Mouse (Mus musculus): ENCODE results near the gene Zdhhc24. TPM values are rescaled to one million over a fixed set of nuclear protein-coding genes. Genes with fewer than 3 reads are reported as not detected.

Gene Zdhhc24
- polyA plus RNA-seq (2012; rRNA removed): 22.3 and 23.6 TPM in 2 replicates

DNA sequence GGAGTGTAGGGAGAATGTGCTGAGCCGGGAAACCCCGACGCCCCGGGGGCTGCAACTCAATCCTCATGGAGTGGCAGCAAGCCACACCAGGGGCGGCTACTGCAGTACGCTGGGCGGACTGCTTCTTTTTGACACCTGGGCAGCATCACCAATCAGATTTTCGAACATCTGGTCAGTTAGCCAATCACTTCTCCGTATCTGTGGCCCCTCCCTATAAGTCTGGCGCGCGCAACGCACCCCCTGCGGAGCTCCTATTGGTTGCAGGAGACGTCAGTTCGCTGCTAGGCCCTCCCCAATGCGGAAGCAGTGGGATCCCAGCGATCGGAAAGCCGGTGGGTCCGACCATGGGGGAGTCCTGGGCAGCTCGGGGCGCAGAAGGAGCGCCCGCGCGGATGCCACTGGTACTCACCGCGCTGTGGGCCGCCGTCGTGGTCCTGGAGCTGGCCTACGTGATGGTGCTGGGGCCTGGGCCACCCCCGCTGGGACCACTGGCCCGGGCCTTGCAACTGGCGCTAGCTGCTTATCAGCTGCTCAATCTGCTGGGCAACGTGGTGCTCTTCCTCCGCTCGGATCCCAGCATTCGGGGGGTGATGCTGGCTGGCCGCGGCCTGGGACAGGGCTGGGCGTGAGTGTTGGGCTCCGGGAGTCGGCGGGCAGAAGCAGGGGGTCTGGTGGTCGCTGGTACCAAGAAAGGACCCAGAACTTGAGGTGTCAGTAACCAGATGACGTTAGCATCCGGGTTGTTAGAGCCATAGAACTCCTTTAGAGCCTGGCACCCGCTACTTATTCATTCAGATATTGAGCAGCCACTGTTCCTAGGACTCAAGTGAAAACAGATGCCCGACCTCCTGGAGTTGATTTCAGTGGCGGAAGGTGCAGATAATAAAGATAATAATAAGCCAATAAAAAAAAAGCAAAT lies at the start of gene Zdhhc24:
Gene Zdhhc24 (plus strand): TSS at position 264 of the 919 bp plus-strand sequence.
- H3K4me3 ChIP-seq (replicated peaks; ENCODE audit: extremely low read depth, low read depth, low read length): peak within 1 kb of the TSS; percentile 81
- under 1% methylated on average over 52 of the region's 52 CpGs for WGBS
- H3K4me1 ChIP-seq (ENCODE audit: control insufficient read depth, insufficient read depth, low read length): peaks cover 5% of the 10 kb centered on the region; the same call in 1 of the 2 replicates
- DNase-seq: peak; percentile 98
- TF ChIP-seq CTCF (IDR thresholded peaks at IDR 0.05; ENCODE audit: insufficient read depth, low read length): no peak
- peak; percentile 52; the same call in 1 of the 2 replicates for TF ChIP-seq POLR2A (IDR thresholded peaks at IDR 0.05; ENCODE audit: borderline replicate concordance, extremely low read depth, low read depth, low read length)

DNA sequence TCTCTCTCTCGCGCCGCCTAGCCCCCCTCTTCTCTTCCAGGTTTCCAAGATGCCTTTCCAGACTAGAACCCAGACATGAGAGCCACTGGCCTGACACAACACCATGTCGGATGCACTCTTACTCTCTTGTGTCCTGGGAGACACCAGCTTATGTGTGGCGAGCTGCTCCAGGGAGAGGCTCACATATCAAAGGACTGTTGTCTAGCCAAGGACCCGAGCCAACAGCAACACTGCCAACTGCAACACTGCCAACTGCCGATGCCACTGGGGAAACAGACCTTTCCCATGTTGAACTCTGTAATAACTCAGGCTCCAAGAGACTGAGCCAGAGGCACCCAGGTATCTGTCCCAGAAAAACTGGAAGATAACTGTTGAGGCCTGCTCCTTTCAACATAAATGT lies 49.3 kb upstream of the Zdhhc24 start:
- Histone ChIP-seq H3K4me1 (ENCODE audit: control insufficient read depth, insufficient read depth, low read length) (no peaks in the 10 kb centered on the region), H3K4me3 (replicated peaks; ENCODE audit: extremely low read depth, low read depth, low read length) (no peak overlapping the region)
- no peak for DNase-seq
- 58% methylated on average over 7 of the region's 7 CpGs for WGBS
- no peak for TF ChIP-seq CTCF (IDR thresholded peaks at IDR 0.05; ENCODE audit: insufficient read depth, low read length)

DNA sequence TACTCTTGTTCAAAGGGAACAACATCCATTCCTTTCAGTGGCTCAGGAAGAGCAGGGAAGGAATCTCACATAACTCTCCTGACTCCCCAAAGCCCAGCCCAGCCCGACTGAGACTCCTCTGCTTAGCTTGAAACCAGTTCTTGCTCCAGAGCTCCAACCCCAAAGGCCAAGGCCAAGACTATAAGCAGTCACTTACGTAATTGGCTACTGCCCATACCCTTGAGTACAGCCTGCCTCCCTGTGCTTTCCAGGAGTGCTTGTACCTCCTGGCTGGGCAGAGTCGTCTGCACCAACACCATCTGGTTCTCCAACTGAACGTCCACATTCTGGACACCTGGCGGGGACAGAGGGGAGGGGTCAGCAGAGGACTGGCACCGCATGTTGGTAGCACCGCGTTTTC lies 44.5 kb upstream of the Zdhhc24 start:
- H3K4me3 ChIP-seq (replicated peaks; ENCODE audit: extremely low read depth, low read depth, low read length): no peak overlapping the region
- 84% methylated on average over 8 of the region's 8 CpGs for WGBS
- H3K4me1 ChIP-seq (ENCODE audit: control insufficient read depth, insufficient read depth, low read length): no peaks in the 10 kb centered on the region
- DNase-seq: no peak
- TF ChIP-seq CTCF (IDR thresholded peaks at IDR 0.05; ENCODE audit: insufficient read depth, low read length): no peak
- no peak for TF ChIP-seq POLR2A (IDR thresholded peaks at IDR 0.05; ENCODE audit: borderline replicate concordance, extremely low read depth, low read depth, low read length)

DNA sequence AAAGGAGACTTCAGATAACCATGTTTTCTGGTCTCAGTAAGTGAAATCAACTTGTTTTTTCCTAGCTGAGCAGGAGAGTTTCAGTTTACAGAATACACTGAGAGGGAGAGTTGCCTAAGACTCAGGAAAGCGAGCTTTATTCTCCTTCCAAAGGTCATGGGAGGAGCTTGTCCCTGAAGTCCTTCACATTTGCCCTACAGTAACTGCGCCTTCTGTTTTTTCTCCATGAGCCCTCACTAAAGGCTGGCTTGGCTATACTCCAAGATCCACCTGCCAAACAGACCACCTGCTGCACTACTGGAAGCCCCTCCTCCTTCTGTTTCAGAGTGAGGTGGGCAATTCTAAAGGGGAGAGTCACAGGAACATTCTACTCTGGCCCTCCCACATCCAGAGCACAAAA lies 42.4 kb upstream of the Zdhhc24 start:
- DNase-seq: no peak
- Histone ChIP-seq H3K4me1 (ENCODE audit: control insufficient read depth, insufficient read depth, low read length) (no peaks in the 10 kb centered on the region), H3K4me3 (replicated peaks; ENCODE audit: extremely low read depth, low read depth, low read length) (no peak overlapping the region)
- WGBS: 56% methylated on average over 2 of the region's 2 CpGs
- no peak for TF ChIP-seq POLR2A (IDR thresholded peaks at IDR 0.05; ENCODE audit: borderline replicate concordance, extremely low read depth, low read depth, low read length)
- no peak for TF ChIP-seq CTCF (IDR thresholded peaks at IDR 0.05; ENCODE audit: insufficient read depth, low read length)

DNA sequence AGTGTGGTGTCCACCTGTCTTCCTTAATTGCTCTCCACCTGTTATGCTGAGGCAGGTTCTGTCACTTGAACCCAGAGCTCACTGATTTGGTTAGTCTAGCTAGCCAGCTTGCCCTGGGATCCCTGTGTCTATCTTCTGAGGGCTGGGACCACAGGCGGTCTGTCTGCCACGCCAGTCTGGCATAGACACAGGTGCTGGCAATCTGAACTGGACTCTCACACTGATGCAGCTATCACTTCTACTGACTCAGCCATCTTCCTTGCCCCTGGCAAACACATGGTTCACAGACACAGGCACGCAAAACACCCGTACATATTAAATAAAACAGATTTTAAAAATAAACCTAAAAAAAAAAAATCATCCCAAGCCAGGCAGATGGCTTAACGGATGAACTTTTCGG lies 41.4 kb upstream of the Zdhhc24 start:
- H3K4me1 ChIP-seq (ENCODE audit: control insufficient read depth, insufficient read depth, low read length): no peaks in the 10 kb centered on the region
- no peak overlapping the region for H3K4me3 ChIP-seq (replicated peaks; ENCODE audit: extremely low read depth, low read depth, low read length)
- DNase-seq: no peak
- WGBS: 92% methylated on average over 6 of the region's 6 CpGs
- TF ChIP-seq CTCF (IDR thresholded peaks at IDR 0.05; ENCODE audit: insufficient read depth, low read length) (no peak), POLR2A (IDR thresholded peaks at IDR 0.05; ENCODE audit: borderline replicate concordance, extremely low read depth, low read depth, low read length) (no peak)

DNA sequence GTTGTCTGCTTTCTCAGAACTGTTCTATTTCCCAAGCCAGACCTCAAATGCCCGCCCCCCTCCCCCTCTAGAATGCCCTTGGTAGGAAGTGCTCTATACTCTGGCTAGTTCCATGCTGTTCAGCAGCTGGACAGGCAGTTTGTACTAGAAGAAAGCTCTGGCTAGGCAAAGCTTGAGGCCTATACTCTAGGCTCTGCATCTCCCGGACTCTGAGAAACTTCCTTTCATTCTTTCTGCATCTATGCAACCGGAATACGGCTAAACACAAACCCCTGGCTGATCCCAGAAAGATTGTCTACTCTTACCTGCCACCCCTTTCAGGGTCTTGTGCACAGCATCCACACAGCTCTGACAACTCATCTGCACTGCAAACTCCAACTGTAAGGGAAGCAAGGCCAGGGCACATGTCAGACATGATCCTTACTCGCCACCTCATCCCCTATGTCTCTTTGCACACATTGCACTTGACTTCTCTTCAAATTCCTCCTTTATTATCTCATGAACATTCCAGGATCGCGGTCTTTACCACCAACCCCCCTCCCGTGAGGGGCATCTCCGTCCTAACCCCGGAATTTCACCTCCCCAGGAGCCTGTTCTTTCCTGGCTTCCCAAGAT lies 39.8 kb upstream of the Zdhhc24 start:
- Histone ChIP-seq H3K4me3 (replicated peaks; ENCODE audit: extremely low read depth, low read depth, low read length) (peak overlapping the region; percentile 79), H3K4me1 (ENCODE audit: control insufficient read depth, insufficient read depth, low read length) (no peaks in the 10 kb centered on the region)
- TF ChIP-seq CTCF (IDR thresholded peaks at IDR 0.05; ENCODE audit: insufficient read depth, low read length): no peak
- no peak for TF ChIP-seq POLR2A (IDR thresholded peaks at IDR 0.05; ENCODE audit: borderline replicate concordance, extremely low read depth, low read depth, low read length)
- WGBS: 17% methylated on average over 10 of the region's 10 CpGs
- peak; percentile 12 for DNase-seq

DNA sequence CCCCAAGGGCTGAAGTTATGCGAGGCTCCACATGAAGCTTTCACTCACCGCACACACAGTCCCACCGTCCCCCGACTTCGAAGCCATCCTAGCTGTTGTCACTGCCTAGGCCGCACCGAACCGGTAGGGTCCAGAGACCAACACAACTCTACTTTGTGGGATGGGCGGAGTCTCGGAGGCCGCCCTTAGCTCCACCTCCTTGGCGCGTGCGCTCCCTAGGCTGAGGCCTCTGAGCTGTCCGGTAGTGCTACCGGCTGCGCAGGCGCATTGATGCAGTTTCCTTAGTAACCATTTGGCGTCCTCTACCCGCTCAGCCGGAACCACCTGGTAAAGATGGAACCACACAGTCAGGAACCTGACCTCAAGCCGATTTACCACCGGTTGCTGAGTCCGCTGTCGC lies 39.3 kb upstream of the Zdhhc24 start, which contains the start of the genes Ccs and Ccdc87:
Gene Ccs (minus strand): TSS at position 184 of the 400 bp plus-strand sequence.
Gene Ccdc87 (plus strand): TSS at position 218 of the 400 bp plus-strand sequence.
- Histone ChIP-seq H3K4me1 (ENCODE audit: control insufficient read depth, insufficient read depth, low read length) (no peaks in the 10 kb centered on the region), H3K4me3 (replicated peaks; ENCODE audit: extremely low read depth, low read depth, low read length) (peak within 1 kb of the TSS; percentile 79)
- DNase-seq: peak; percentile 94
- under 1% methylated on average over 25 of the region's 25 CpGs for WGBS
- no peak for TF ChIP-seq CTCF (IDR thresholded peaks at IDR 0.05; ENCODE audit: insufficient read depth, low read length)
- peak; percentile 91; the same call in 1 of the 2 replicates for TF ChIP-seq POLR2A (IDR thresholded peaks at IDR 0.05; ENCODE audit: borderline replicate concordance, extremely low read depth, low read depth, low read length)

DNA sequence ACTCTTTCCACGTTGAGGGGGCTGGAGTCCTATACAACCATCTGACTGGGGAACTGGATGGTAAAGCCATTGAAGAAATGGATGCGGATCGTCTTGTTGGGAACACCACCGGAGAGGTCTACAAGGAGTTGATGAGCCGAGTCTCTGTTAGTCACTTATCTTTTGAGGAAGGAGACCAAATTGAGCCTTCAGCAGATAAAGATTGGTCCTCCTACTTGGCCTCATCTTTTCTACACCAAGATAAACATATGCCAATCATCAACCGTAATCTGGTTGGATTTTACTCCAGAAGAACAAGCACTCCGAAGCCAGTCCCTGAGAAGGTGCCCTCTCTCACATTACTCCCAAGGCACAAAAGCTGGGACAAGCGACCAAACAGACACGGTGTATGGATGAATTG lies 37.6 kb upstream of the Zdhhc24 start:
- H3K4me3 ChIP-seq (replicated peaks; ENCODE audit: extremely low read depth, low read depth, low read length): no peak overlapping the region
- TF ChIP-seq POLR2A (IDR thresholded peaks at IDR 0.05; ENCODE audit: borderline replicate concordance, extremely low read depth, low read depth, low read length) (no peak), CTCF (IDR thresholded peaks at IDR 0.05; ENCODE audit: insufficient read depth, low read length) (no peak)
- no peak for DNase-seq
- no peaks in the 10 kb centered on the region for H3K4me1 ChIP-seq (ENCODE audit: control insufficient read depth, insufficient read depth, low read length)
- 77% methylated on average over 9 of the region's 9 CpGs for WGBS

DNA sequence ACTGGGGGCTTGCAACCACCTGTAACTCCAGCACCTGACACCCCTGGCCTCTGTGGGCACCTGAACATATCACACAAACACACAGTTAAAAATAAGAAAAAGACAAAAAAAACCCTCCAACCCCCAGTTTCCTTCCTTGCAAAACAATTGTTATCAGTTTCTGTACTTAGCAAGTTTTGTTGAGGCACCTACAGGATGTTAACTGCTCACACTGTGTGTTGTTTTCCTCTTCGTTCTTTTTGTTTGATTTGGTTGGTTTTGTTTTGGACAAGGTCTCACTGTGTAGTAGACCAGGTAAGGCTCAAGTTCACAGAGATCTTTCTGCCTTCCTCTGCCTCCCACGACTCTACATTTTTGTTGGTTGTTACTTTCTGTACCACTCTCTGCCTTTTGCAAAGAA lies 35.9 kb upstream of the Zdhhc24 start:
- H3K4me3 ChIP-seq (replicated peaks; ENCODE audit: extremely low read depth, low read depth, low read length): no peak overlapping the region
- H3K4me1 ChIP-seq (ENCODE audit: control insufficient read depth, insufficient read depth, low read length): no peaks in the 10 kb centered on the region
- TF ChIP-seq POLR2A (IDR thresholded peaks at IDR 0.05; ENCODE audit: borderline replicate concordance, extremely low read depth, low read depth, low read length): no peak
- no peak for TF ChIP-seq CTCF (IDR thresholded peaks at IDR 0.05; ENCODE audit: insufficient read depth, low read length)
- WGBS: 44% methylated on average over 2 of the region's 2 CpGs
- DNase-seq: no peak
